9 mouse cellular contexts compared by ENCODE assay signal in genomic region chr13:35947354-35948000, GRCm38 (mm10). TPM values are rescaled to one million over a fixed set of nuclear protein-coding genes. Genes with fewer than 3 reads are reported as not detected.
DNase-seq lines count a peak whose midpoint lies in the region; ATAC-seq and TF ChIP-seq lines count a peak whose summit lies in the region.
"Had no signal": no experiment of that assay in that cellular context is flagged by ENCODE, and none has a peak within 500 bp of the region (broad histone marks: within the 10 kb centered on the region; RNA-seq: fewer than 3 reads in every experiment).

No protein-coding gene starts in this region.

- no peak for TF ChIP-seq POLR2A in ES-Bruce4 (IDR thresholded peaks at IDR 0.05; ENCODE audit: insufficient read depth, low read length)

- no peak overlapping the region for H3K9ac ChIP-seq in ES-Bruce4 (ENCODE audit: low read depth, poor library complexity, severe bottlenecking)
- no peak overlapping the region for H3K9ac ChIP-seq in embryonic facial prominence, embryonic 11.5 days (replicated peaks; ENCODE audit: low read length)
- no peak overlapping the region for H3K9ac ChIP-seq in lung, embryonic 14.5 days
- H3K9ac ChIP-seq: limb, embryonic 15.5 days had no signal

- no peaks in the 10 kb centered on the region for H3K27me3 ChIP-seq in ES-Bruce4 (ENCODE audit: control insufficient read depth, insufficient read depth, low read length, poor library complexity, severe bottlenecking)
- H3K27me3 ChIP-seq in embryonic facial prominence, embryonic 11.5 days (ENCODE audit: control insufficient read depth, insufficient read depth, low read length), result no peaks in the 10 kb centered on the region
- H3K27me3 ChIP-seq in lung, embryonic 14.5 days (ENCODE audit: insufficient read depth, low read length), result no peaks in the 10 kb centered on the region
- H3K27me3 ChIP-seq: limb, embryonic 15.5 days had no signal

- DNase-seq in adrenal gland, postnatal 4 days (ENCODE audit: low spot score in 2 of 2), result peak; percentile 50 to 59
- DNase-seq in embryonic facial prominence, embryonic 11.5 days (ENCODE audit: low spot score), result peak; percentile 87
- DNase-seq in heart, adult 18-20 months, result peak; percentile 59 to 87
- peak; percentile 87 for DNase-seq in kidney, postnatal 4 days
- peak; percentile 93 for DNase-seq in lung, embryonic 14.5 days
- peak; percentile 76 for DNase-seq in ovary, postnatal 14 days (ENCODE audit: low spot score)
- peak; percentile 65 for DNase-seq in thymus, postnatal 14 days

- WGBS in embryonic facial prominence, embryonic 11.5 days, result 23% methylated on average over 14 of the region's 14 CpGs
- WGBS in lung, embryonic 14.5 days, result 19% methylated on average over 14 of the region's 14 CpGs

- H3K36me3 ChIP-seq in ES-Bruce4 (ENCODE audit: control insufficient read depth, insufficient read depth, low read length, poor library complexity, severe bottlenecking), result no peaks in the 10 kb centered on the region
- no peaks in the 10 kb centered on the region for H3K36me3 ChIP-seq in embryonic facial prominence, embryonic 11.5 days (replicated peaks; ENCODE audit: control insufficient read depth, insufficient read depth, low read depth, low read length)
- H3K36me3 ChIP-seq in lung, embryonic 14.5 days (ENCODE audit: insufficient read depth), result no peaks in the 10 kb centered on the region
- H3K36me3 ChIP-seq: limb, embryonic 15.5 days had no signal

- no peak overlapping the region for H3K4me3 ChIP-seq in ES-Bruce4 (ENCODE audit: low read depth, low read length)
- H3K4me3 ChIP-seq in embryonic facial prominence, embryonic 11.5 days (ENCODE audit: low read depth, low read length), result no peak overlapping the region
- no peak overlapping the region for H3K4me3 ChIP-seq in lung, embryonic 14.5 days (ENCODE audit: low read depth, low read length)
- H3K4me3 ChIP-seq: limb, embryonic 15.5 days had no signal

- TF ChIP-seq EP300 in ES-Bruce4 (IDR thresholded peaks at IDR 0.05; ENCODE audit: insufficient read depth, low read depth, low read length), result no peak

- H3K27ac ChIP-seq in ES-Bruce4 (ENCODE audit: insufficient read depth, low read length), result no peak overlapping the region
- no peak overlapping the region for H3K27ac ChIP-seq in embryonic facial prominence, embryonic 11.5 days (replicated peaks; ENCODE audit: low read depth, low read length)
- no peak overlapping the region for H3K27ac ChIP-seq in lung, embryonic 14.5 days (ENCODE audit: low read depth)
- H3K27ac ChIP-seq: limb, embryonic 15.5 days had no signal

- H3K4me1 ChIP-seq in ES-Bruce4 (ENCODE audit: control insufficient read depth, insufficient read depth, low read length), result no peaks in the 10 kb centered on the region
- H3K4me1 ChIP-seq in embryonic facial prominence, embryonic 11.5 days (ENCODE audit: control insufficient read depth, insufficient read depth, low read length), result no peaks in the 10 kb centered on the region
- no peaks in the 10 kb centered on the region for H3K4me1 ChIP-seq in lung, embryonic 14.5 days (ENCODE audit: insufficient read depth)
- H3K4me1 ChIP-seq: limb, embryonic 15.5 days had no signal

- H3K4me2 ChIP-seq in embryonic facial prominence, embryonic 11.5 days (ENCODE audit: low read depth, low read length), result no peak overlapping the region
- no peak overlapping the region for H3K4me2 ChIP-seq in lung, embryonic 14.5 days
- H3K4me2 ChIP-seq: limb, embryonic 15.5 days had no signal

- ATAC-seq in embryonic facial prominence, embryonic 11.5 days (replicated peaks; ENCODE audit: insufficient number of reproducible peaks, low FRiP score, low TSS enrichment, low read depth), result no peak; the same call in 1 of the 2 replicates
- ATAC-seq in lung, embryonic 14.5 days (ENCODE audit: insufficient read depth), result no peak

- TF ChIP-seq CTCF in ES-Bruce4 (IDR thresholded peaks at IDR 0.05; ENCODE audit: low read depth, low read length), result peak; percentile 59
- TF ChIP-seq CTCF in lung, embryonic 14.5 days (IDR thresholded peaks at IDR 0.05; ENCODE audit: low read depth), result peak; percentile 94

- H3K9me3 ChIP-seq in ES-Bruce4 (replicated peaks; ENCODE audit: control insufficient read depth, insufficient read depth, low read length, poor library complexity, severe bottlenecking), result no peaks in the 10 kb centered on the region
- no peaks in the 10 kb centered on the region for H3K9me3 ChIP-seq in embryonic facial prominence, embryonic 11.5 days (replicated peaks; ENCODE audit: control insufficient read depth, low read length)
- no peaks in the 10 kb centered on the region for H3K9me3 ChIP-seq in lung, embryonic 14.5 days (ENCODE audit: low read depth, low read length)
- H3K9me3 ChIP-seq: limb, embryonic 15.5 days had no signal

RNA-seq across cellular contexts. Expression of gene Ppp1r3g, which starts 11.2 kb away (rescaled TPM):
- polyA plus RNA-seq in ES-Bruce4 (2011; ENCODE audit: insufficient read depth, insufficient read length, low read depth, missing spikeins), result not detected in 2 replicates
- under 1 TPM; 0.20 to 0.51 TPM for total RNA-seq in adrenal gland, postnatal 4 days (2021)
- polyA plus RNA-seq in embryonic facial prominence, embryonic 11.5 days (2014; fragmentation: Nextera tagmentation; extraction: Ambion mirVana), result 0.67 and 0.87 TPM in 2 replicates
- total RNA-seq in heart, adult 18-20 months (2021), result under 1 TPM; 0.42 to 0.44 TPM
- polyA plus RNA-seq in lung, embryonic 14.5 days (2014; fragmentation: Nextera tagmentation; extraction: Ambion mirVana), result 0.86 and 0.96 TPM in 2 replicates

RNA-seq across cellular contexts. Expression of gene Rpp40, which starts 41.3 kb away (rescaled TPM):
- 38.5 and 40.5 TPM in 2 replicates for polyA plus RNA-seq in ES-Bruce4 (2011; ENCODE audit: insufficient read depth, insufficient read length, low read depth, missing spikeins)
- 10 to 100 TPM; 16.2 to 17.9 TPM for total RNA-seq in adrenal gland, postnatal 4 days (2021)
- polyA plus RNA-seq in embryonic facial prominence, embryonic 11.5 days (2014; fragmentation: Nextera tagmentation; extraction: Ambion mirVana), result 30.6 and 31.6 TPM in 2 replicates
- total RNA-seq in heart, adult 18-20 months (2021), result 1 to 10 TPM; 3.5 to 7.3 TPM
- 20.2 and 24.7 TPM in 2 replicates for polyA plus RNA-seq in lung, embryonic 14.5 days (2014; fragmentation: Nextera tagmentation; extraction: Ambion mirVana)
